Mouse (Mus musculus) neural tube, embryonic 15.5 days (tissue): Measurements from ENCODE around the gene Rtp1. TPM values are rescaled to one million over a fixed set of nuclear protein-coding genes. Genes with fewer than 3 reads are reported as not detected.

Experiments used
- ATAC-seq: fragments of 200-750 bp; cut with Nextera tagmentation; 2 replicates; pipeline ENCODE4 v1.8.0; 2017; ENCODE audit warnings: mild to moderate bottlenecking, moderate TSS enrichment, moderate library complexity; ENCODE audit not compliant: low FRiP score
- H3K27ac ChIP-seq: fragments of 300-500 bp; sonication (generic); replicated peaks from 2 replicates; pipeline ENCODE4 v1.5.1; 2015; ENCODE audit warnings: mild to moderate bottlenecking, inconsistent platforms
- H3K27me3 ChIP-seq: fragments of 300-500 bp; sonication (generic); replicated peaks from 2 replicates; pipeline ENCODE4 v1.6.1; 2015; ENCODE audit warnings: inconsistent platforms
- H3K36me3 ChIP-seq: fragments of 300-500 bp; sonication (generic); 2 replicates; pipeline ENCODE4 v1.6.1; 2015; ENCODE audit warnings: inconsistent platforms
- H3K4me1 ChIP-seq: fragments of 300-500 bp; sonication (generic); 2 replicates; pipeline ENCODE4 v1.6.1; 2015; ENCODE audit warnings: inconsistent platforms
- H3K4me2 ChIP-seq: fragments of 300-500 bp; sonication (generic); 2 replicates; pipeline ENCODE4 v1.6.1; 2015; ENCODE audit warnings: inconsistent platforms, mild to moderate bottlenecking, moderate library complexity
- H3K4me3 ChIP-seq: fragments of 300-500 bp; sonication (generic); replicated peaks from 2 replicates; pipeline ENCODE4 v1.5.1; 2015; ENCODE audit warnings: mild to moderate bottlenecking, inconsistent platforms
- H3K9ac ChIP-seq: fragments of 300-500 bp; sonication (generic); replicated peaks from 2 replicates; pipeline ENCODE4 v1.6.1; 2015; ENCODE audit warnings: mild to moderate bottlenecking, inconsistent platforms
- H3K9me3 ChIP-seq: fragments of 300-500 bp; sonication (generic); replicated peaks from 2 replicates; pipeline ENCODE4 v1.6.1; 2016; ENCODE audit warnings: inconsistent platforms
- WGBS: fragments of 180-500 bp; shearing (Covaris S2); methylation state at CpG from one replicate; pipeline ENCODE4 v1.1.7; 2015; ENCODE audit warnings: mixed read lengths; 5-methylcytosine and 5-hydroxymethylcytosine counted together
- polyA plus RNA-seq: library from polyadenylated mRNA; unstranded; fragments of >200 nt; fragmentation: Nextera tagmentation; extraction: Ambion mirVana; gene quantifications from 2 replicates; pipeline ENCODE4 v1.2.1, GENCODE M21; 2015

Gene Rtp1
- polyA plus RNA-seq: 0.08 TPM in 1 of 2 replicates, not detected in the other

DNA sequence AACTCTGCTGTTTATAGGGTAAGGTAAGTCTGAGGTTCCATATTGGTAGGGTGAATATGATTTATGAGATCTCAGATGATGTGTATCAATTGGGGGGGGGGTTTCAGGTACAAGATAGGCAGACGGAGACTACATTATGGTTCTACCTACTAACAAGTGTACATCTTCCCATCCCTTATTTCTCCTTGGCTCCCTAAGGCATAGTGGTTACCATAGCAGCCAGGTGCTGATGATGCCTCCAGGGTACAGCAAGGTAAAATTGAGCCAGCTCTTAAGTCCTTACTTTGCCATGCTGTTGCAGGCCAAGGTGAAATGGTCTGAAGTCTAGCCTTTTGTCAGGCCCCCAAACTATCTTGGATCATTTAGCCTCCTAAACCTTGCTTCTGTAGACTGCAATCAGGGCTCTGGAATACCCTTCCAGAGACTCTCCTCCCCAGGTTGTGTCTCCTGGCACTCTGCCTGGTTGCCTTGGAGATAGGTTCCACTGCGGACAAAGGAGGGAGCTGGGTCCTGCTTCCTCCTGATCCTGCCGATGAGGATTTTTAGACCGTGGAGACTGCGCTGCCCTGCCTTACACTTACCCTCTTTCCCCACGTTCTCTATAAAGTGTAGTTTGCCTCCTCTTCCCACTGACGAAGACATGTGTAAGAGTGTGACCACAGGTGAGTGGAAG lies at the start of gene Rtp1:
TSS of gene Rtp1 (plus strand) at position 487 of the 673 bp plus-strand sequence.
- Histone ChIP-seq H3K27ac (no peak within 1 kb of the TSS), H3K27me3 (no peaks in the 10 kb centered on the region), H3K4me2 (no peak within 1 kb of the TSS), H3K4me3 (no peak within 1 kb of the TSS), H3K36me3 (no peaks in the 10 kb centered on the region), H3K9ac (no peak within 1 kb of the TSS), H3K4me1 (no peaks in the 10 kb centered on the region), H3K9me3 (no peaks in the 10 kb centered on the region)
- 71% methylated on average over 7 of the region's 7 CpGs for WGBS
- ATAC-seq: no peak

DNA sequence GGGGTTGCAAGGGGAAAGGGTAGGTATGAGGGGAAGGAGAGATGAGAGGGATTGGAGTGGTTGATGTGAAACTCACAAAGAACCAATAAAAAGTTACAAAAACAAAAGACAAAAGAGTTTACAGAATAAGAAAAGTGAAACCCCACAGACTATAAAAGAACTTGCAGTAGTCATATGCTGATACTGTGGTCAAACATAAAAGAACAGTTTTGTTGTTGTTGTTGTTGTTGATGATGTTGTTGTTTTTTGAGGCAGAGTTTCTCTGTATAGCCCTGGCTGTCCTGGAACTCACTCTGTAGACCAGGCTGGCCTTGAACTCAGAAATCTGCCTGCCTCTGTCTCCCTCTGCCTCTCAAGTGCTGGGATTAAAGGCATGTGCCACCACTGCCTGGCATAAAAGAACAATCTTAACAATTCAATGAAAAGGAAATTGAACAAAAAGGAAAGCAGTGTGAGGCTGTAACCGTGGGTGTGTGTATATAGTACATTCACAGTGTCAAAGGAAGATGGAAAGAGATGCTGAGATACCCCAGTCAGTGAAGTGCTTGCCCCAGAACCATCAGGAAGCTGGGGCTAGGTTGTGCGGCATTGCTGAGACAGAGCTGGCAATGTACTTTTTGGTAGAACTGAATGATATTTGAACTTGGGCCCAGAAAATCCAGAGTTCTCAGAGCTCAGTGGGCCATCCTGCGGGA lies 49.2 kb upstream of the Rtp1 start:
- no peak overlapping the region for H3K27ac ChIP-seq
- no peaks in the 10 kb centered on the region for H3K27me3 ChIP-seq
- H3K36me3 ChIP-seq: no peaks in the 10 kb centered on the region
- no peaks in the 10 kb centered on the region; the same call in 1 of the 2 replicates for H3K9me3 ChIP-seq
- 72% methylated on average over 3 of the region's 3 CpGs for WGBS
- H3K9ac ChIP-seq: no peak overlapping the region
- no peaks in the 10 kb centered on the region for H3K4me1 ChIP-seq
- no peak overlapping the region for H3K4me3 ChIP-seq
- H3K4me2 ChIP-seq: no peak overlapping the region
- no peak for ATAC-seq

DNA sequence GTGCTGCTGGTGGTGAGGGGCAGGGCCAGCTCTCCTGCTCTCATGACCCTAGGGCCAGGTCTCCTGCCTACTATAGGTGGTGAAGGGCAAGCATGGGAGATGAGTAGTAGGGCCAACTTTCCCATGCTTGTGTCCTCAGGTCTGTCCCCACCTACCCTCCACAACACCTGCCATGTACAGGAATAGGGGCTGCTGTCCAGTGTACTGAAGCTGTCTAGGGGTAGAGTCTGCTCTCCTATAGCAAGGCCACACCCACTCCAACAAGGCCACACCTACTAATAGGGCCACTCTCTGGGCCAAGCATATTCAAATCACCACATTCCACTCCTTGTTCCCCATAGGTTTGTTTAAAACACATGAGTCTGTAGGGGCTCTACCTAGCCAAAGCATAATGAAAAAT lies 44.6 kb upstream of the Rtp1 start:
- H3K27me3 ChIP-seq: no peaks in the 10 kb centered on the region
- H3K36me3 ChIP-seq: no peaks in the 10 kb centered on the region
- no peak for ATAC-seq
- no peak overlapping the region for H3K9ac ChIP-seq
- no peak overlapping the region for H3K27ac ChIP-seq
- H3K4me2 ChIP-seq: no peak overlapping the region
- no peak overlapping the region for H3K4me3 ChIP-seq
- H3K4me1 ChIP-seq: no peaks in the 10 kb centered on the region
- H3K9me3 ChIP-seq: no peaks in the 10 kb centered on the region; the same call in 1 of the 2 replicates

DNA sequence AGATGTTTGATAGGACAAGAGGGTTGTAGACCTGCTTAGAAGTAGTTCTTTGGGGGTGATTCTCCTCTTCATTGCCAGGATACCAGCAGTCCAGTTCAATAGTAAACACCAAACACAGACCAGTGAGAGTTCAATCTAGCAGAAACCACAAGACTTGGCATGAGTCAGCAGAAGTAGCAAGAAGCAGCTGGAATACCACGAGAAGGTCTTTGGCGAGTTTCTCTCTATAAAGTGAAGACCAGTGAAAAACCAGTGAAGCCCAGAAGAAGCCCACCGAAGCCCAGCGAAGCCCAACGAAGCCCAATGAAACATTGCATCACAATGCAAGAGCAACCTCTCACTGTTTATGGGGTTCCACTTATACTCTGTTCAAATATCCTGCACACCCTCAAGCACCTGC lies 31.0 kb upstream of the Rtp1 start:
- H3K4me2 ChIP-seq: no peak overlapping the region
- WGBS: 92% methylated on average over 5 of the region's 5 CpGs

DNA sequence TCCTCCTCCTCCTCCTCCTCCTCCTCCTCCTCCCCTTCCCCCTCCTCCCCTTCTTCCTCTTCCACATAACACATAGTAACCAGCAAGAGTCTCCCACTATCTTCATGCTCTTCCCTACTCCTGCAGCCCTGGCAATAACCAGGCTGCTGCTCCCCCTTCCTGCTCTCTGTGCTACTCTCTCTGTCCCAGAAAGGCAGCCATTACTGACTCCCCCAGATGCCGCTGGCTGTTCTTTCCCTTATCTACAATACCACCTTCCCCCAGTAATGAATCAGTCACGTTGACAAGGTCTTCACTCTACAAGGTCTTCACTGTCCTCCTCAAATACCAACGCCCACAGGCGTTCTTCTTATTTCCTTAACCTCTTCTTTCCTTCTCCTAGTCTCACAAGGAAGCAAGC lies 27.5 kb upstream of the Rtp1 start:
- Histone ChIP-seq H3K4me2 (no peak overlapping the region), H3K27ac (no peak overlapping the region), H3K9me3 (no peaks in the 10 kb centered on the region), H3K36me3 (no peaks in the 10 kb centered on the region), H3K27me3 (no peaks in the 10 kb centered on the region), H3K4me1 (no peaks in the 10 kb centered on the region), H3K9ac (no peak overlapping the region), H3K4me3 (no peak overlapping the region)
- no peak for ATAC-seq
- 71% methylated on average over 4 of the region's 4 CpGs for WGBS

More for the DNA sequence above, 31.0 kb upstream of the Rtp1 start:
- Histone ChIP-seq H3K27me3 (no peaks in the 10 kb centered on the region), H3K9ac (no peak overlapping the region), H3K4me3 (no peak overlapping the region), H3K4me1 (no peaks in the 10 kb centered on the region), H3K9me3 (no peaks in the 10 kb centered on the region), H3K27ac (no peak overlapping the region), H3K36me3 (no peaks in the 10 kb centered on the region)
- no peak for ATAC-seq

DNA sequence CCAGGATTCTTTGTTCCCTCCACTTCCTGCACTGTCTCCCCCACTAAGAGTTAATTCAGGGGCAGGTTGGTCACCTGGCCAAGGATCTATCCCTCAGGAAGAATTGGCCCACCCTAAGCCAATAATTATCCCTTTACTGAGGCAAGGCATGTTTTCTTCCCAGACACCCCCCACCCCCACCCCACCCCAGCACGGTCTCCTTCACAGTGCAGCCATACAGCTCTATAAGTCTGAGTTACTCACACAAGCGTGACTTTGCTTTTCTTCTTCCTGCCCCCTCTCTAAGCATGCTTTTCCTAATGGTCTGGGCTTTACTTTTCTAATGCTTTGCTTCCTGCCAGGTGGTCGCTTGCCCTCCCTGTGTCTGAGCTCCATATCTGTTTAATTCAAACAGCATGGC lies 27.0 kb upstream of the Rtp1 start:
- no peak for ATAC-seq
- H3K4me2 ChIP-seq: no peak overlapping the region

DNA sequence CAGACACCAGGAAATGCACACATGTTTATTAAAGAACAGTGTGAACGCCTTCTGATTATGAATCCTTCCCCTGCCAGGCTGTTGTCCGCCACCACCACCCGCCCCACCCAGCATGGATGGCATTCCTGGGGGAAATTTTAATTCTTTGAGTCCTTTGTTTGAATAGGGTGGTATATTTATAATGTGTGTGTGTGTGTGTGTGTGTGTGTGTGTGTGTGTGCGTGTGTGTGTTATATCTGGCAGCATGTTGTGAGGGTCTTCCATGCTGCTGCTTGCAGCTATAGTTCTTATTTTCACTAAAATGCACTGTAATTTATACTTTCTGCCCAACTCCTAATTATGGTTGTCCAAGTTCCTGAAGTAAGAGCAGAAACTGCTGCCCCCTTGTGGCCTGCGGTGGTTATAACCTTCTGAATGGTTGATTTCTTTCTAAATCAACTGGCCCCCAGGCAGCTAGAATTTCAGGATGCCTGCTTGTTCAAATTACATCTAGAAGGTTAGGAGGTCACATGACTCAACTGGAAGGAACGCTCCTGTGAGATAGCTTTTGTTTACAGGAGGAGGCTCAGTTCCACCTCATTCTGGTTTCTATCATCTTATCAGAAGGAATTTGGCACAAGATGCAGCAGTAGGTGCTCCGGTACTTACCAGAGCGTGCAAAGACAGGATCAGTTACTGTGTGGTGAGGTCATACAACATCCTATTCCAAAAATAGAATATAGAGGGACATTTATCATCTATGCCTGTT lies 25.8 kb upstream of the Rtp1 start:
- WGBS: 58% methylated on average over 8 of the region's 8 CpGs
- Histone ChIP-seq H3K9me3 (no peaks in the 10 kb centered on the region), H3K9ac (no peak overlapping the region), H3K4me3 (no peak overlapping the region), H3K36me3 (no peaks in the 10 kb centered on the region), H3K27ac (no peak overlapping the region), H3K4me2 (no peak overlapping the region), H3K4me1 (no peaks in the 10 kb centered on the region), H3K27me3 (no peaks in the 10 kb centered on the region)
- ATAC-seq: no peak

More for the DNA sequence above, 27.0 kb upstream of the Rtp1 start:
- Histone ChIP-seq H3K27ac (no peak overlapping the region), H3K4me3 (no peak overlapping the region), H3K27me3 (no peaks in the 10 kb centered on the region), H3K36me3 (no peaks in the 10 kb centered on the region), H3K9me3 (no peaks in the 10 kb centered on the region), H3K4me1 (no peaks in the 10 kb centered on the region), H3K9ac (no peak overlapping the region)
- WGBS: 72% methylated on average over 3 of the region's 3 CpGs

DNA sequence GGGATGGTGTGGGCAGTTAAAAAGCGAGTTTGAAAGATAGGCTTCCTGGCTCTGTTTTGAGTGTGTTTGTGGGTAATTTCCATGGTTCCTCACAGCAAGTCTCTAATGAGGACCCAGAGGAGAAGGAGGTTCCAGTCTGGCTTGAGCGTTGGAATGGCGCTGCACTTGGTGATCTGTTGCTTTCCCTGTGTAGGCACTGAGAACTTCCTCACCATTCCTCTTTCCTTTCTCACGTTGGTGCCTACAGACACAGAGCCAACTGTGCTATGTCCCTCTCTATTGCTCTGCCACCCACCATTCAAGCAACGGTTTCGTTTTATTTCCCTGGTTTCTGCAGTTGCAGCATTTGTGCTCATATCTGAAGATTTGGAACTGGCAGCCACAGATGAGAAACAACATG lies 16.0 kb upstream of the Rtp1 start:
- peaks cover 17% of the 10 kb centered on the region for H3K4me1 ChIP-seq
- WGBS: 85% methylated on average over 6 of the region's 6 CpGs

DNA sequence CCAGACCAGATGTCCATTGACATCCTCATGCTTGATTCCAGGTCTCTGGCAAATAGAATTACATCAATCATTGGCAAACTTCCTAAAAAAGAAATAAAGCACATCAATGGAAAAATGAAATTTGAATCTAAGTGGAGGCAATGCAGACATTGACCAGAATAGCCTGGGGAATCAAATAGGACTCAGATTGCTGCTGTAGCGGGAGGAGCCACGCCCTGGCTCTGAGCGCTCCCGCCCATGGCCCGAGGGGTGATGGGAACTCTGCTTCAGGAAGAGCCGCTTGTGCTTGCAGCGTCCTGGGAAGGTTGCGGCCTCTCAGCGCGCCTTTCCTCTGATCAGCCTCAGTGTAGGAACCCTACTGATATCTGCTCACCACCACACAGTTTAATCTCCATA lies 12.7 kb upstream of the Rtp1 start:
- Histone ChIP-seq H3K4me1 (peaks cover 19% of the 10 kb centered on the region), H3K36me3 (no peaks in the 10 kb centered on the region), H3K9me3 (no peaks in the 10 kb centered on the region), H3K4me2 (peak overlapping the region; percentile 46), H3K27ac (no peak overlapping the region), H3K9ac (no peak overlapping the region), H3K27me3 (no peaks in the 10 kb centered on the region), H3K4me3 (no peak overlapping the region)
- 46% methylated on average over 10 of the region's 10 CpGs for WGBS
- ATAC-seq: no peak

More for the DNA sequence above, 16.0 kb upstream of the Rtp1 start:
- Histone ChIP-seq H3K4me3 (no peak overlapping the region), H3K9ac (no peak overlapping the region), H3K4me2 (no peak overlapping the region), H3K36me3 (no peaks in the 10 kb centered on the region), H3K27me3 (no peaks in the 10 kb centered on the region), H3K27ac (no peak overlapping the region), H3K9me3 (no peaks in the 10 kb centered on the region)
- no peak for ATAC-seq

DNA sequence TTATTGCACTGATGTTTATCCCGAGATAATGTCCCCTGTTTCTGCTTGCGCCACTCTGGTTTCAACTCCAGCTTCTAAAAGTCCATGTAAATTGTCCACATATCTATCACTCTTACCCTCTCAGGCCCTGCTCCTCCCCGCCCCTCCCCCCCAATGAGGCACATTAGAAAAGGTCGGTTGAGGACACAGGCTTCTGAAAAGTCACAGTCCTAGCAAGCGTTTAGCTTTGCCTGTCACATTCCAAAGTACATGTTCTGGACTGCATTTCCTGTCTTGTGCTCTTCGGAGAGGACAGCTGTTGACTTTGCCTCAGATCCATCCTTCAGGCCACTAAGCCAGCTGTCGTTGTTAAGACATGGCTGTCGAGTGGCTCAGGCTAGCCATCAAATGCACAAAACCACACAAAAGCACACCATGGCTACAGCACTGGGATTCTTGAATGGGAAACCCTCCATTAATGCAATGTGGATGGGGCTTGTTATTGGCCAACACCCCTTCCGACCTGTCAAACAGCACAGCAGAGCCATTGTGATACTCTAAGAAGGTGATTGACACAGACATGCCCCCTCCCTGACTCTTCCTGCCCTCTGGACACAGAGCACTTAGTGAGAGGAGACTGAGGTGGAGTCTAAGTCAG lies 12.2 kb upstream of the Rtp1 start:
- Histone ChIP-seq H3K4me2 (peak overlapping the region; percentile 46), H3K9ac (no peak overlapping the region), H3K36me3 (no peaks in the 10 kb centered on the region), H3K9me3 (no peaks in the 10 kb centered on the region), H3K27ac (no peak overlapping the region), H3K4me3 (no peak overlapping the region), H3K27me3 (no peaks in the 10 kb centered on the region), H3K4me1 (peaks cover 19% of the 10 kb centered on the region)
- no peak for ATAC-seq
- 55% methylated on average over 9 of the region's 9 CpGs for WGBS

DNA sequence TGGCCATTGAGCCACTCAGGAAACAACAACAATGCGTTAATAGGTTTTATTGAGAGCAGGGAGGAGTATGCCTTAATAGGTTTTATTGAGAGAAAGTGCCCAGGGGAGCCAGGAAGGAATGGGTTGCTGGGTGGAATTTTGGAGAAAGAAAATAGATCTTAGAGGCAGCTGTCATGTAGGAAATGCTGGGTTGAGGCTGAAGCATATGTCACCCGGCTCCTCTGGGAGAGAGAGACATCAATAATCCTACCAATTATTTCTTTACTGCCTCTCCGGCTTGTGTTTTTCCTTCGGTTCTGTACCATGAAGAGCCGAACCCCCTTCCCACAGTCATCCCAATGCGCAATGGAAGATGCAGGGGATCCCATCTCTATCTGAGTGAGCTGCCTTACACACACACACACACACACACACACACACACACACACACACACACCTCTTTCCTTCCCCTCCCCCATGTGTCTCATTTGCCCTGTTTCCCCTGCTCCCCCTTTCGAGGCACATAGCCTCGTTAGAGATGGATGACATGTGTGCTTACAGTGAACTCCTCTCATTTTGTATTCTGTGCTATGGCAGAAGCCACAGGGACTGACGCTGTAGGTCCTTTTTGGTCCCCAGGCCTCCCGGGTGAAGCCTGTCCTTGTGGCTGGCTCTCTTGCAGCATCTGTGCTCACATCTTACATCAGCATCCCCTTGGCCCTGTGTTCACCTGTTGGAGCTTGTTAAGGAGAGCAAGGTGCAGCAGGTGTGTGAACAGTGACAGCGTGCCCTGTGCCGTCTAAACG lies 11.3 kb upstream of the Rtp1 start:
- Histone ChIP-seq H3K9me3 (no peaks in the 10 kb centered on the region), H3K4me3 (no peak overlapping the region), H3K27me3 (no peaks in the 10 kb centered on the region), H3K36me3 (no peaks in the 10 kb centered on the region), H3K4me1 (peaks cover 19% of the 10 kb centered on the region), H3K9ac (no peak overlapping the region), H3K27ac (no peak overlapping the region), H3K4me2 (no peak overlapping the region)
- ATAC-seq: peak; percentile 49
- 35% methylated on average over 13 of the region's 13 CpGs for whole genome bisulfite sequencing
